Mouse (Mus musculus) heart, embryonic 10.5 days (tissue): Measurements from ENCODE around the gene Aatf. TPM values are rescaled to one million over a fixed set of nuclear protein-coding genes. Genes with fewer than 3 reads are reported as not detected.
A peak's percentile ranks its signal among the peaks of the same experiment; 100 is the strongest.

ENCODE experiments used
- DNase-seq: peaks from one replicate; pipeline ENCODE4 v3.0.0-alpha.2; 2017; ENCODE audit warnings: low spot score
- H3K27ac ChIP-seq: fragments of 300-500 bp; sonication (generic); 2 replicates; pipeline ENCODE4 v1.5.1; 2016; ENCODE audit warnings: mild to moderate bottlenecking
- H3K27me3 ChIP-seq: fragments of 300-500 bp; sonication (generic); 2 replicates; pipeline ENCODE4 v1.6.1; 2016; ENCODE audit warnings: mild to moderate bottlenecking; ENCODE audit not compliant: poor library complexity, insufficient read depth, severe bottlenecking
- H3K36me3 ChIP-seq: fragments of 300-500 bp; sonication (generic); 2 replicates; pipeline ENCODE4 v1.6.1; 2016; ENCODE audit warnings: mild to moderate bottlenecking, moderate library complexity
- H3K4me1 ChIP-seq: fragments of 300-500 bp; sonication (generic); 2 replicates; pipeline ENCODE4 v1.6.1; 2016; ENCODE audit warnings: mild to moderate bottlenecking
- H3K4me3 ChIP-seq: fragments of 300-500 bp; sonication (generic); 2 replicates; pipeline ENCODE4 v1.5.1; 2016; ENCODE audit warnings: mild to moderate bottlenecking, moderate library complexity
- H3K9me3 ChIP-seq: fragments of 300-500 bp; sonication (generic); 2 replicates; pipeline ENCODE4 v1.6.1; 2016; ENCODE audit warnings: mild to moderate bottlenecking, moderate library complexity
- WGBS: fragments of 180-500 bp; shearing (Covaris S2); methylation state at CpG from one replicate; pipeline ENCODE4 v1.1.7; 2016; 5-methylcytosine and 5-hydroxymethylcytosine counted together
- polyA plus RNA-seq: library from polyadenylated mRNA; unstranded; fragments of >200 nt; fragmentation: Nextera tagmentation; extraction: Ambion mirVana; gene quantifications from 2 replicates; pipeline ENCODE4 v1.2.1, GENCODE M21; 2016

The Aatf gene
- polyA plus RNA-seq = 33.3 and 45.3 TPM in 2 replicates

DNA sequence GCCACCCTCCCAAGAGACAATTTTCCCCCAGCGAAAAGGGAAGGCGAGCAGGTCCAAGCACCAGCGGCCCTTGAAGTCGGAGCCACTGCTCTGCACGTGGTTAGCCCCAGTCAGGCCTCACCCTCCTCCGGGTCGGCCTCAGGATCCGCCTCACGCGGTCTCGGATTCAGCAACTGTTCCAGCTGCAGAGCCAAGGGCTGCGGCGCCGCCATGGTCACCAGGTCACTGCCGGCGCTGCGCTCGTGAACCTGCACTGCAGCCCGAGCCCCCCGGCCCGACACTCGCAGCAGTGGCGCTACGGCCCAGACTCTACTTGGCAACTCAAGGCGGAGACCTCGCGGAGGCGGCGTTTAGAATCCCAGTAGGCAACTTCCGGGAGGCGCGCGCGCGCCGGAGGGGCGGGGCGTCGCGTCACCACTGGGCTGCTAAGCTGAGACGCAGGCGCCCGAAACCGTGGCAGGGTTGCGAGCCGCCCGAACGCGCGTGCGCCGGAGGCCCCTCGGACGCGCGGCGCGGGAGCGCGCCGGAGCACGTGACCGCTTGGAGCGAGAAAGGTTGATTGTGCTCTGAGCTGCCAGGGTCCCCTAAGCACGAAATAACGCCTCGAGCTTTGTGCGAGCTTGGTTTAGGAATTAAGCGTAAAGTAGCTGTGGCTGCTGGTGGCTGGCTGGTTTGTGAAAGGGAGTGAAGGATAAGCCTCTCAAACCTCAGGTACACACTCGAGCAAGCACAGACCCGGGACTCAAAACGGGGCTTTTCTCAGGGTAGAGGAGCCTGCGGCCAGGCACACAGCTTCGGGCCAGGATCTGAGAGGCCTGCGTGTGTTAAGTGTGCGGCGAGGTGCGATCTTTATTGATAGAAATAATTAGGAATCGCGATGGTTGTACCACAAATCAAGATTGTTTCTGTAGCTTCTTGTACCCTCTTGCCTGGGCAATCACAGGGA lies at the start of gene Aatf:
Gene Aatf, minus strand, starts transcription at position 352 of the 946 bp plus-strand sequence.
- no peaks in the 10 kb centered on the region for H3K9me3 ChIP-seq
- peak within 1 kb of the TSS; percentile 90 for H3K27ac ChIP-seq
- H3K27me3 ChIP-seq = peaks cover 45% of the 10 kb centered on the region
- peaks cover 16% of the 10 kb centered on the region for H3K4me1 ChIP-seq
- peak; percentile 99 for DNase-seq
- H3K36me3 ChIP-seq = peaks cover 24% of the 10 kb centered on the region
- WGBS = under 1% methylated on average over 80 of the region's 80 CpGs
- peak within 1 kb of the TSS; percentile 73 for H3K4me3 ChIP-seq

DNA sequence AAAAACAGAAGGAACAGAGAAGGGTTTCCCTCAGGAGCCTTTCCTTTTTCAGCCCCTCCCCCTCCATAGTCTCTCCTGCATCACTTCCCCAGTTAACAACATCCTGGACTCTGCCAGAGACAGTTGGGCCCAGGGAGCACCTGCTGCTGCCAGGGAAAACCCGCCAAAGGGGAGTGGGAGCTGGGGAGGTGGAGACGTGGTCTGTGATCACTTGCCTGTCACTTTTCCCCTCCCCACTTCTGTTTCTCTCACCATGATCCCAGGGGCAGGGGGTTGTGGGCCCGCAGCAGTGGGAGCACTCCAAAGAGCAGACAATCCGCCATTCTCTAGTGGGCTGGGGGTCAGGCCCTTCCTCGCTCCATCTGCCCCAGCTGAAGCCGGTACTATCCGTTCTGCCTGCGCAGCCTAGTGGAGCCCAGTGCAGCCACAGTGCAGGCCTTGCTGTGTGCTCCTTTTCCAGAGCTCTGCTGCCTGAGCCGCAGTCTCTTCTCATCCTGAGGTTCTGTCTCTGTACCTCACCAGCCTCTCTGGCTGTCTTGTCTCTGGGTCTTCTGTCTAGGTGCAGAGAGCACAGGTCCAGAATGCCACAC lies 49.5 kb upstream of the Aatf start:
- no peaks in the 10 kb centered on the region for H3K36me3 ChIP-seq
- H3K27me3 ChIP-seq = peaks cover 54% of the 10 kb centered on the region
- H3K27ac ChIP-seq = no peak overlapping the region
- H3K4me1 ChIP-seq = peaks cover 21% of the 10 kb centered on the region
- H3K4me3 ChIP-seq = no peak overlapping the region
- no peaks in the 10 kb centered on the region for H3K9me3 ChIP-seq
- 23% methylated on average over 9 of the region's 9 CpGs for WGBS
- no peak for DNase-seq

DNA sequence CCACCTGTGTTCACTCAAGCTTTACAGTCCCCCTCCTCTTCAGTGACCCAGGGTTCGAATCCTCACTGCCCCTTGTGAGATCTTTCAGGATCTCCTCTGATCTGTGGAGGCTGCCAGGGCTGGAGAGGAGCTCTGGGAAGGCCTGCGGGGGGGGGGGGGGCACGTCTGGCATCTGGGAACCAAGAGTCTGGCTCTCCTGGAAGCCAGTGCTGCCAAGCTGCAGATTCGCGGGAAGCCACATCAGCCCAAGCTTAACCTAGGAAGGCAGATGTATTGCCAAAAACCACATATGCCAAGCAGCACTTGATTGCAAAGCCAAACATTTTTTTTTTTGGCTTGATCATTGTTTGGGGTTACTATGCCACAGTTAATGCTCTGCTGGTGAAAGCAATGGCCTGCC lies 48.2 kb upstream of the Aatf start:
- WGBS = 69% methylated on average over 5 of the region's 5 CpGs
- no peaks in the 10 kb centered on the region for H3K36me3 ChIP-seq
- H3K4me1 ChIP-seq = peaks cover 16% of the 10 kb centered on the region
- no peak overlapping the region for H3K4me3 ChIP-seq
- DNase-seq = no peak
- no peak overlapping the region for H3K27ac ChIP-seq
- peaks cover 41% of the 10 kb centered on the region for H3K27me3 ChIP-seq
- H3K9me3 ChIP-seq = no peaks in the 10 kb centered on the region

DNA sequence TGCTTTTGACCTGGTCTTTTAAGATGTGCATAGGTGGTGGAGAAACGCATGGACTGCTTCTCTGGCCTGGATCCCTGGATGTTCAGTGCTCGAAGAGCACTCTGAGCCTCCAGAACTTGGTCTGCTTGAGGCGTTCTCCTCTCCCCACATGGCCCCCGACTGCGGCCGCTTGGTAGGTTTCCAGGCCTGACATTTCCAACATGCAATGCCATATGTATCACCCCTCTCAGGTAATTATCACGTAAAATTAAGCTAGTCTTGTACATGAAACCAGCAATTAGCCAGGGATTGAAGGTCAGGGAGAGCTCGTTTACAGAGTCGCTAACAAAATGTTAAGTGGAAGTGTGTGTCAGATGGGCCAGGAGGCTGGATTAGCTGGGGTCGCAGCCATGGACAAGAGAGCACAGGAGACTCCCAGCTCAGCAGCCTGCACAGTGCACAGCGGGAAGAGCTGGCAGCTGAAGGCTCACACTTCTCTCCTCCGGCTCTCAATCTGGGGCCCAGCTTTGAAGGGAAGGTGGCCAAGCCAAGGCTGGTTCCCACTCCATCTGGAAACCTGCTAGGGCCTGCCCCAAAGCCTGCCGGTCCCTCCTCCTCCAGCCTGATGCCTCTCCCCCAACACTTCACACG lies 40.6 kb upstream of the Aatf start:
- Histone ChIP-seq H3K27me3 (peaks cover 22% of the 10 kb centered on the region; the same call in 1 of the 2 replicates), H3K27ac (no peak overlapping the region), H3K9me3 (no peaks in the 10 kb centered on the region), H3K36me3 (no peaks in the 10 kb centered on the region), H3K4me3 (no peak overlapping the region), H3K4me1 (no peaks in the 10 kb centered on the region)
- 70% methylated on average over 14 of the region's 14 CpGs for WGBS
- DNase-seq = no peak

DNA sequence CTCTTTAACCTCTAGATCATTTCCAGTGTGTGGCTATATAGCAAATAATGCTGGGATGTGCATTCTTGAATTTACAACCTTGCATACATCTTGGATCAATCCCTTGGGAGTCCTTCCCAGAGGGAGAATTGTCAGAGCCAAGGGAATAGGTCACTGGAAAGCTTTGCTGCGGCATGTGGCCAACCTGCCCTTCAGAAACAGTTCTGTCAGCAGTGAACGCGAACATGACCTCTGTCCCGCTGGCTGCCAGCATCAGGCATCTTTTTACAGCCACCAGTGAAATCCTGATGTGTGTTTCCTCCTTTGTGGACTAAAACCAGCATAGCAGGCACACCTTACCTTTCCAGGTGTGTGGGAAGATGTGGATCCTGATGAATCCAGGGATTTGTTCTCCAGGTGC lies 38.0 kb upstream of the Aatf start:
- H3K9me3 ChIP-seq = no peaks in the 10 kb centered on the region
- whole genome bisulfite sequencing = 77% methylated on average over 4 of the region's 4 CpGs

DNA sequence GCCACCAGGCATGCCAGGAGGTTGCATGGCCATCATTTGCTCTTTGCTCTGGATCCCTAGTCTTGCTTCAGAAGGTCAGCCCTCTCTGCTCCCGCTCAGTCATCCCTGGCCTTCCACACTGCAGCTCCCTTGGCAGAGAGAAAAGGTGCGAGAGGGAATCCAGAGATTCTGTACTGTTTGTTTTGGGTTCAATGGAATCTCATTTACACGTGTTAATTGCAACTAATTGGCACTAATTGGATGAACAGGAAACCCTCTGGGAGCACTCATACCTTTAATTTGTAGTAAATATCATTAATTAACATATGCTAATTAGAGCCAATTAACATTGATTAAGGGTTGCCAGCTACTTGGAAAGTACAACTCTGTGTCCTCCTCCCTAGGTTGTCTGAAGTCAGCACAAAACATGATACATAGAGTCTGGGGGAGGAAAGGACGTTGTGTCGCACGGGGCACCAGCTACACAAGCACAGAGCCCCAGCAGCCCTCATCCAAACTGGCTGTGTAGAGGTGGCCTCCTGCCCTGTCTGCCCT lies 36.0 kb upstream of the Aatf start:
- Histone ChIP-seq H3K4me3 (no peak overlapping the region), H3K27ac (no peak overlapping the region), H3K27me3 (peaks cover 33% of the 10 kb centered on the region; the same call in 1 of the 2 replicates), H3K36me3 (no peaks in the 10 kb centered on the region), H3K4me1 (no peaks in the 10 kb centered on the region), H3K9me3 (no peaks in the 10 kb centered on the region)
- no peak for DNase-seq
- WGBS = 41% methylated on average over 6 of the region's 6 CpGs

More for the DNA sequence above, 38.0 kb upstream of the Aatf start:
- Histone ChIP-seq H3K4me1 (no peaks in the 10 kb centered on the region), H3K36me3 (no peaks in the 10 kb centered on the region), H3K4me3 (no peak overlapping the region), H3K27ac (no peak overlapping the region), H3K27me3 (peaks cover 31% of the 10 kb centered on the region; the same call in 1 of the 2 replicates)
- no peak for DNase-seq

DNA sequence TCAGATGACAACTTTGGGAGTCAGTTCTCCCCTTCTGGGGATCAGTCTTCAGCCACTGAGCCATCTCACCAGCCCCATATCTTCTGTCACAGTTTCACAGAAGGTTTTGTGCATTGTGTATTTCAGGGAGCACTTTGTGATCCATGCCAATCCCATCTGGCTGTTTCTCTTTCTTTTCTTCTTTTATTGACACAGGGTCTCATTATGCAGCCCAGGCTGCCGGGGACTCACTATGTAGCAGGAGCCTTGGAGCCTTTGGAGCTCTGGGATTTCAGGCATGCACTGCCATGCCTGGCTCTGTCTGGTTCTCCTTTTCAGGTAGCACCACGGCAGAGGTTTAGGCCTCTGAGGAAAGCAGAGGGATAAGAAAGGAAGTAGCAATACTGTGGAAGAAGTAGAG lies 35.0 kb upstream of the Aatf start:
- Histone ChIP-seq H3K4me1 (no peaks in the 10 kb centered on the region), H3K4me3 (no peak overlapping the region), H3K9me3 (no peaks in the 10 kb centered on the region), H3K27ac (no peak overlapping the region), H3K36me3 (no peaks in the 10 kb centered on the region), H3K27me3 (peaks cover 36% of the 10 kb centered on the region; the same call in 1 of the 2 replicates)
- 47% methylated on average over 2 of the region's 2 CpGs for WGBS
- DNase-seq = no peak

DNA sequence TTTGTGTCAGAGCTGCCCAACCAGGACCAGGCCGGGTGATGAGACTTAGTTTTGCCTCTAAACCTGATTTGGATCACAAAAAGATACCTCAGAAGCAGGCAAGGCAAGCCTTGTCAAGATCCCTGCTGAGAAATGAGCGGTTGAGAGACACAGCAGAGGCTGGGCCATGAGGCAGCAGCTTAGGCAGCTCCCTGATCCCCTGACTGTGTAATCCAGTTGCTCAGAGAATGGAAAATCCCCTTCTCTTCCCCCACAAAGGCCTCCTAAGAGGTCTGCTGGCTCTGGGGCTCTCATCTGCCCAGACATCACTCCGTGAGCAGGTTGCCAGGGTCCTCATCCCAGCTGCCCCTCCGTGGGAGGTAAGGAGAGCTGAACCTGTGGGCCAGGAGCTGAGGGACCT lies 26.7 kb upstream of the Aatf start:
- Histone ChIP-seq H3K4me1 (peaks cover 10% of the 10 kb centered on the region), H3K4me3 (no peak overlapping the region), H3K36me3 (no peaks in the 10 kb centered on the region), H3K9me3 (no peaks in the 10 kb centered on the region), H3K27ac (no peak overlapping the region), H3K27me3 (peaks cover 46% of the 10 kb centered on the region)
- 15% methylated on average over 4 of the region's 4 CpGs for WGBS
- DNase-seq = no peak

DNA sequence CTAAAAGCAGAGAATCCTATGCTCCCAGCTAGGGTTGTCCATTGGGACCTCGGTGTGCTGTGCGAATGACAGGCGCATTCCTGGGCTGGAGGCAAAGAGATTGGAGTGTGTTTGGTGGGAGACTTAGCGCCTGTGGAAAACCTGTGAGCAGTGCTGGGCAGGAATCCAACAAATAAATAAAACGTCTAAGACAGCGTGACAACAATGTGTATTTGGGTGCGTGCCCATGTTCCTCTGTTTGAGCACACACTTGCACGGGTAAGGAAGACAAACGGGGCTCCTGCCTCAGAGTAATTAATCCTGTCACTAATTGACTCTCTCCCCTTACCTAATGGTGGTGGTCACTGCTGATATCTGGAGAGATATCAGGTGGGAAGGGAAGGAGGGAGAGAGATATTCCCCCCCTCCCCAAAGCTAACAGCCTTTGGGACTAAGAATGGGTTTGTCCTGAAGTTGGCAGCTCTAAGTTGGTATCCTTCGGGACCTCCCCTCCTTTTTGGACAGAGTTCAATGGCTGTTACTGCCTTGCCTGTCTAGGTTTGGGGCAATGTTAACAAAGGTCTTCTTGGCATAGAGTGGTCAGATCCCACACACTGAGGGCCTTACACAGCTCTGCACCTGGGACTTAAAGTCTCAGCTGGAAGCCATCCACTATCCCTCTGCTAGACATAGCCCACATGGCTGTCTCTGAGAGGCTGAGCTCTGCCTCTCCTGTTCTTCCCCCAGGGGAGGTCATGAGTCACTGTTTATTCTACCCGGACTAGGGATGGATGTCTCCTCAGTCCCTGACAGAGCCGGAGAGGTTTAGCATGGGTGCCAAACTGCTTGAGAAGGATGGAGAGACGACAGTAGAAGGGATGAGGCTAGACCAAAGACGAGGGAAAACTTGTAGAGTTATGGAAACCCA lies 16.7 kb upstream of the Aatf start:
- Histone ChIP-seq H3K4me3 (no peak overlapping the region), H3K4me1 (peaks cover 42% of the 10 kb centered on the region), H3K27me3 (peaks cover 91% of the 10 kb centered on the region), H3K27ac (no peak overlapping the region), H3K36me3 (no peaks in the 10 kb centered on the region), H3K9me3 (no peaks in the 10 kb centered on the region)
- peak; percentile 58 for DNase-seq
- 9% methylated on average over 14 of the region's 14 CpGs for WGBS

DNA sequence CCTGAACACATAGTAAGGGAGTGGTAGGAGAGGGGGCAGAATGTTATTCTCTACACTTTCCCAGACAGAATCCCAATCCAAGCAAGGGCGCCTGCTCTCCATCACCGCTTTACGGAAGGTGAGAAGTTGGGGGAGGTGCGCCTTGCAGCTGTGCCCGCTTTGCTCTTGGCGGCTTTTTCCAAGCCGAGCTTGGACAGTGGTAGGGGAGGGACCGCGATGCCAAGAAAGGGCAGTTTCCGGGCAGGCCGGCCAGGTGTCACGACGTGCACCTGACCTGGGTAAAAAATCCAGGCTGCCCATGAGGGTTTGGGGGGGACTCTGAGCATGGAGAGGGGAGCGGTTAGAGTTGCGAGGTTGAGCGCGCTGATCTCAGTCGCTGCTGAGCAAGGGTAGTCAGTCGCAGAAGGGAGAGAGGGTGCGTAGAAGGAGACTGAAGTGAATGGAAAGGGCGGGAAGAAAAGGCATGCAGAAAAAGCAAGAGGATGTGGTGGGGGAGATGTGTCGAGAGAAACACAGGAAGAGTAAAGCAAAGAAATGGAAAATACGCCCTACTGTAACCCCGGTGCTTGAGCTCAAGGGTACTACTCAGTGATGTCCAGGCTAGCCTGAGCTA lies 15.9 kb upstream of the Aatf start:
- Histone ChIP-seq H3K4me3 (peak overlapping the region; percentile 41), H3K9me3 (no peaks in the 10 kb centered on the region), H3K36me3 (no peaks in the 10 kb centered on the region), H3K4me1 (peaks cover 41% of the 10 kb centered on the region), H3K27me3 (peaks cover 99% of the 10 kb centered on the region), H3K27ac (no peak overlapping the region)
- 1% methylated on average over 24 of the region's 24 CpGs for WGBS
- DNase-seq = peak; percentile 56

DNA sequence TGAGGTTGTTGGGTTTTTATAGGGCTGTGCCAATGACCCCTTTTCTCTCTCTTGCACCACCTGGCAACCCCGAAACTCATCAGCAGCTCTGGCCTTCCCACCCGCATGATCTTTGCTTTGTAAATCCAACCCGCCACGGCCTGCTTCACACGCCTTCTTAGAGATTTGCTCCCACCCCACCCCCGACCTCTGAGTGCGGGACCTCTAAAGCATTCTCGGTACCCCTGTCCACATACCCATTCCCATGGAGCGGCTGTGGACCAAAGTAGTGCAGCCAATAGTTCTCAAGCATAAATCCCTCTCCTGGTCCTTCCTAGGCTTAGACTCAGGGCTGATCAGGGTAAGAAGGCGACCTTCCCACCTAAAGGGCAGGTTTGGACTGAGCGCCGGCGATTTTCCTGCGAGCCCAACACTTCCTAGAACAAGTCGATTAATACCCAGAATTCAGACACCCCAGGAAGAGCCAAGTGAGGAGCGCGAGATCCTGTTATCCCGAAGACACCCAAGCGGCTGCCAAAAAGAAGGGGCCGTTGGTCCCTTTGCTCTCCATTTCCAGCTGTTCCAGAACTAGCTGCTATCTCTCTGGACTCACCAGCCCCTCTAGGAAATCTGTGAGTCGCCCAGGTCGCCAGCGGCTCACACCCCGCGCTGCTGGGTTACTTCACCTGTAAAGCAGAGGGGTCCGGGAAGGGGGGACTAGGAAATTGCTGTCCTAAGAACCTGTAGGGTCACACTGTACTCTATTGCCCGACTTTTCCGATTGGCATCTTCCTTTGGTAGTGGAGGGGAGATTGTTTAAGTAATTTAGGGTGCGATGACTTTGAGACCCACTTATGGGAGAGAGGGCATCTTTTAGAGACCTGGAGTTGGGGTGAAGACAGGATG lies 13.9 kb upstream of the Aatf start:
- 4% methylated on average over 29 of the region's 29 CpGs for WGBS
- peak; percentile 62 for DNase-seq
- H3K27ac ChIP-seq = no peak overlapping the region
- H3K27me3 ChIP-seq = peaks cover 100% of the 10 kb centered on the region
- no peak overlapping the region for H3K4me3 ChIP-seq
- peaks cover 54% of the 10 kb centered on the region for H3K4me1 ChIP-seq
- no peaks in the 10 kb centered on the region for H3K9me3 ChIP-seq
- no peaks in the 10 kb centered on the region for H3K36me3 ChIP-seq
